Mouse (Mus musculus) cortical plate, adult 2 months (tissue): Measurements from ENCODE around the gene Tmem268.

Source experiments
- CTCF ChIP-seq: fragments of 200-500 bp; IDR thresholded peaks from 2 replicates; pipeline ENCODE4 v1.5.1; 2011; ENCODE audit warnings: mild to moderate bottlenecking, control low read depth, low read length; ENCODE audit not compliant: insufficient read depth; ENCODE audit errors: extremely low read depth
- POLR2A ChIP-seq: fragments of 200-500 bp; IDR thresholded peaks from 2 replicates; pipeline ENCODE4 v1.6.1; 2011; ENCODE audit warnings: mild to moderate bottlenecking, low read length, control low read depth; ENCODE audit not compliant: insufficient read depth; ENCODE audit errors: extremely low read depth

GRCm38 (mm10) chr4:63561861-63562675 is 3.5 kb downstream of the Tmem268 start:
- TF ChIP-seq POLR2A (no peak), CTCF (no peak)
